Mouse (Mus musculus) heart, embryonic 12.5 days (tissue): ENCODE results near the gene Git2. TPM values are rescaled to one million over a fixed set of nuclear protein-coding genes. Genes with fewer than 3 reads are reported as not detected.

Source experiments
- ATAC-seq: fragments of 200-750 bp; cut with Nextera tagmentation; 2 replicates; pipeline ENCODE4 v1.8.0; 2017; ENCODE audit warnings: moderate TSS enrichment, moderate library complexity; ENCODE audit not compliant: insufficient number of reproducible peaks, low FRiP score
- H3K27ac ChIP-seq: fragments of 300-500 bp; sonication (generic); 2 replicates; pipeline ENCODE4 v1.5.1; 2016; ENCODE audit warnings: mild to moderate bottlenecking, moderate library complexity; ENCODE audit not compliant: poor library complexity, severe bottlenecking
- H3K27me3 ChIP-seq: fragments of 300-500 bp; sonication (generic); replicated peaks from 2 replicates; pipeline ENCODE4 v1.6.1; 2016; ENCODE audit warnings: mild to moderate bottlenecking, moderate library complexity
- H3K36me3 ChIP-seq: fragments of 300-500 bp; sonication (generic); 2 replicates; pipeline ENCODE4 v1.6.1; 2016; ENCODE audit warnings: mild to moderate bottlenecking, moderate library complexity
- H3K4me1 ChIP-seq: fragments of 300-500 bp; sonication (generic); replicated peaks from 2 replicates; pipeline ENCODE4 v1.6.1; 2016; ENCODE audit warnings: mild to moderate bottlenecking
- H3K4me2 ChIP-seq: fragments of 300-500 bp; sonication (generic); 2 replicates; pipeline ENCODE4 v1.6.1; 2016; ENCODE audit warnings: mild to moderate bottlenecking, moderate library complexity
- H3K4me3 ChIP-seq: fragments of 300-500 bp; sonication (generic); 2 replicates; pipeline ENCODE4 v1.5.1; 2016; ENCODE audit warnings: mild to moderate bottlenecking
- H3K9ac ChIP-seq: fragments of 300-500 bp; sonication (generic); 2 replicates; pipeline ENCODE4 v1.6.1; 2016; ENCODE audit warnings: mild to moderate bottlenecking, moderate library complexity
- H3K9me3 ChIP-seq: fragments of 300-500 bp; sonication (generic); replicated peaks from 2 replicates; pipeline ENCODE4 v1.6.1; 2016; ENCODE audit warnings: mild to moderate bottlenecking, moderate library complexity
- WGBS: fragments of 180-500 bp; shearing (Covaris S2); methylation state at CpG from one replicate; pipeline ENCODE4 v1.1.7; 2016; 5-methylcytosine and 5-hydroxymethylcytosine counted together
- polyA plus RNA-seq: library from polyadenylated mRNA; unstranded; fragments of >200 nt; fragmentation: Nextera tagmentation; extraction: Ambion mirVana; gene quantifications from 2 replicates; pipeline ENCODE4 v1.2.1, GENCODE M21; 2016

Gene Git2
- polyA plus RNA-seq, 1 experiment from 2014 or later, result 36.4 TPM

GRCm38 (mm10) chr5:114742572-114742971, 32.7 kb downstream of the Git2 start:
- peaks cover 74% of the 10 kb centered on the region for H3K36me3 ChIP-seq

DNA sequence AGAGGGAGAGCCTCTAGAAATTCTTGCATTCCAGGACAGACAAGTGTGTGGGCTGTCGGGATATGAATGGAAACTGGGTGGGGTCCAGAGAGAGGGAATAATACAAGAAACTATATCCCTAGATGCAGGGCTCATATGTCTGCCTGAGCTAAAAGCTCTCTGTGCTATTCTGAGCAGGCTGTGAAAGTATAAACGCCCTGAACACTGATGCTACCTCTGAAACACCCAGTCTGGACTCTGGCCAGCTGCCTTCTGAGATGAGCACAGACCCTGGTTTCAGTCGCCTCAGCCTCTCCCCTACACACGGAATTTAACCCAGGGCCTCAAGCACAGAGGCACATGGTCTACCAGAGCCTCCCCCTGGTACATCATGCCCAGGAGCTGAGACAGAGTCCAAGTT, 34.7 kb downstream of the Git2 start:
- Histone ChIP-seq H3K27me3 (no peaks in the 10 kb centered on the region), H3K4me1 (peaks cover 42% of the 10 kb centered on the region), H3K9me3 (no peaks in the 10 kb centered on the region), H3K4me3 (no peak overlapping the region), H3K27ac (peak overlapping the region; percentile 24; the same call in 1 of the 2 replicates), H3K36me3 (peaks cover 88% of the 10 kb centered on the region), H3K4me2 (no peak overlapping the region), H3K9ac (no peak overlapping the region)
- 55% methylated on average over 4 of the region's 4 CpGs for WGBS
- ATAC-seq, result no peak

More at GRCm38 (mm10) chr5:114742572-114742971, 32.7 kb downstream of the Git2 start:
- WGBS, result 95% methylated on average over 10 of the region's 10 CpGs
- no peaks in the 10 kb centered on the region for H3K27me3 ChIP-seq
- no peak overlapping the region for H3K9ac ChIP-seq
- peaks cover 41% of the 10 kb centered on the region for H3K4me1 ChIP-seq
- no peaks in the 10 kb centered on the region for H3K9me3 ChIP-seq
- H3K4me2 ChIP-seq, result no peak overlapping the region
- no peak overlapping the region for H3K4me3 ChIP-seq
- H3K27ac ChIP-seq, result no peak overlapping the region
- no peak for ATAC-seq

DNA sequence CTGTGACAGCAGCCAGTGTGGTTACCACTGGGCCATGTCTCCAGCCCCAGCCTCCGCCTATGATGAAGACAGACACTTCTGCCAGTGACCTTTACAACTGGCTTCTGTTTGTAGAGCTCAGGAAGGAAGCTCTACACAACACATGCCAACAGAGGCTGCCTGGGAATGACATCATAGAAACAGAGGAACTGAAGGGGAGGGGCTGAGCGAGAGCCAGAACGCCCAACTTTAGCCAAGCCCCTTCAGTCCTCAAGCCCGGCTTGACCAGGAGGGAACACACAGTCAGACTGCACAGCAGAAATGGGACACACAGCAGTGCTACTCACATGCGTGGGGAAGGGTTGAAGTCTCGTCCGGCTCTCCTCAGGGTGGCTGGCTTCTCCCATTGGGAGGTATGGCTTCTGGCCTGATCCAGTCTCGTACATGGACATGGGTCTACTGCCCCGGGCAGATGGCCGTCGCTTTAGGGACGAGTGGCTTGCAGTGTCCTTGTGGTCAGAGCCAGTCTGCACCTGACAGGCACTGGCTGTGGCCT, 36.5 kb downstream of the Git2 start:
- Histone ChIP-seq H3K36me3 (peaks cover 86% of the 10 kb centered on the region), H3K4me2 (no peak overlapping the region), H3K27me3 (no peaks in the 10 kb centered on the region), H3K27ac (peak overlapping the region; percentile 37; the same call in 1 of the 2 replicates), H3K9ac (no peak overlapping the region), H3K9me3 (no peaks in the 10 kb centered on the region), H3K4me1 (peaks cover 34% of the 10 kb centered on the region), H3K4me3 (no peak overlapping the region)
- peak; percentile 56; the same call in 1 of the 2 replicates for ATAC-seq
- WGBS, result 73% methylated on average over 12 of the region's 12 CpGs

GRCm38 (mm10) chr5:114737090-114737887, 38.0 kb downstream of the Git2 start:
- 77% methylated on average over 21 of the region's 21 CpGs for WGBS
- Histone ChIP-seq H3K4me3 (no peak overlapping the region), H3K27ac (no peak overlapping the region), H3K36me3 (peaks cover 86% of the 10 kb centered on the region), H3K9me3 (no peaks in the 10 kb centered on the region), H3K27me3 (no peaks in the 10 kb centered on the region), H3K4me1 (peaks cover 24% of the 10 kb centered on the region), H3K9ac (no peak overlapping the region), H3K4me2 (no peak overlapping the region)
- no peak for ATAC-seq

GRCm38 (mm10) chr5:114733606-114734005, 41.7 kb downstream of the Git2 start:
- H3K9ac ChIP-seq, result no peak overlapping the region
- no peak overlapping the region for H3K4me2 ChIP-seq
- H3K27ac ChIP-seq, result no peak overlapping the region
- no peaks in the 10 kb centered on the region for H3K9me3 ChIP-seq
- H3K4me1 ChIP-seq, result peaks cover 9% of the 10 kb centered on the region
- 94% methylated on average over 15 of the region's 15 CpGs for WGBS
- no peak overlapping the region for H3K4me3 ChIP-seq
- no peak for ATAC-seq
- no peaks in the 10 kb centered on the region for H3K27me3 ChIP-seq
- H3K36me3 ChIP-seq, result peaks cover 92% of the 10 kb centered on the region

GRCm38 (mm10) chr5:114731969-114732368, 43.3 kb downstream of the Git2 start:
- H3K9me3 ChIP-seq, result no peaks in the 10 kb centered on the region
- peaks cover 93% of the 10 kb centered on the region for H3K36me3 ChIP-seq
- 0 out of 2 replicates have a peak, but pooled peaks cover under 1% of the 10 kb centered on the region for H3K4me1 ChIP-seq
- WGBS, result 91% methylated on average over 15 of the region's 15 CpGs
- H3K27me3 ChIP-seq, result no peaks in the 10 kb centered on the region
- no peak overlapping the region for H3K9ac ChIP-seq
- H3K27ac ChIP-seq, result no peak overlapping the region
- no peak overlapping the region for H3K4me2 ChIP-seq
- no peak overlapping the region for H3K4me3 ChIP-seq
- no peak for ATAC-seq

- no peaks in the 10 kb centered on the region for H3K4me1 ChIP-seq
- no peaks in the 10 kb centered on the region for H3K27me3 ChIP-seq
- no peak overlapping the region for H3K9ac ChIP-seq
- H3K36me3 ChIP-seq, result peaks cover 89% of the 10 kb centered on the region
- WGBS, result 62% methylated on average over 6 of the region's 6 CpGs
- no peak for ATAC-seq
- no peaks in the 10 kb centered on the region for H3K9me3 ChIP-seq
- H3K4me3 ChIP-seq, result no peak overlapping the region
- H3K4me2 ChIP-seq, result no peak overlapping the region
- H3K27ac ChIP-seq, result no peak overlapping the region
Measured at GRCm38 (mm10) chr5:114731498-114731897, 43.8 kb downstream of the Git2 start.

- H3K4me2 ChIP-seq, result no peak overlapping the region
- H3K27ac ChIP-seq, result no peak overlapping the region
- 75% methylated on average over 10 of the region's 10 CpGs for WGBS
- peaks cover 89% of the 10 kb centered on the region for H3K36me3 ChIP-seq
- H3K9me3 ChIP-seq, result no peaks in the 10 kb centered on the region
- no peaks in the 10 kb centered on the region for H3K27me3 ChIP-seq
- no peak overlapping the region for H3K9ac ChIP-seq
- H3K4me1 ChIP-seq, result no peaks in the 10 kb centered on the region
- no peak overlapping the region for H3K4me3 ChIP-seq
- no peak for ATAC-seq
Measured at GRCm38 (mm10) chr5:114730129-114730528, 45.2 kb downstream of the Git2 start.

DNA sequence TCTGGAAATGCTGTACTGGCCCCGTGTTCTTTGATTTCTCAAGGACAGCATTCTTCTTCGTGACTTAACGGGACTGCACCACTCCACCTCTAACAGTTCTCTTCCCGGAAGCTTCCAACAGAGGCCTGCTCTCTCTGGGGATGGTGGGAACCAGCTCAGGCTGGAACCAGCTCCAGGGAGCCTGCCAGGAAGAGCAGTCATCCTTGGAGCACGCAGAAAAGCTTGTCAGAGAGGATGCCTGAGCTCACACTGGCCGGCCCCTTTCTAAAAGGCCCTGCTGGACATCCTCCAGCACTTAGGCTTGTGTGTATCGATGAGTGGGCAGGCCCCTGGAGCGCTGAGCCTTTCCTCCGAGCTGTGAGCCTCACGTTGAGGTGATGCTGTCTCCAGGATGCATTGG, 47.2 kb downstream of the Git2 start:
- no peak for ATAC-seq
- no peak overlapping the region for H3K4me2 ChIP-seq
- peaks cover 81% of the 10 kb centered on the region for H3K36me3 ChIP-seq
- no peak overlapping the region for H3K9ac ChIP-seq
- no peak overlapping the region for H3K27ac ChIP-seq
- no peak overlapping the region for H3K4me3 ChIP-seq
- peaks cover 8% of the 10 kb centered on the region for H3K9me3 ChIP-seq
- H3K4me1 ChIP-seq, result no peaks in the 10 kb centered on the region
- 83% methylated on average over 10 of the region's 10 CpGs for WGBS
- no peaks in the 10 kb centered on the region for H3K27me3 ChIP-seq

GRCm38 (mm10) chr5:114722846-114723245, 52.5 kb downstream of the Git2 start:
- WGBS, result 93% methylated on average over 13 of the region's 13 CpGs
- no peak overlapping the region for H3K4me3 ChIP-seq
- ATAC-seq, result no peak
- no peaks in the 10 kb centered on the region for H3K27me3 ChIP-seq
- H3K4me2 ChIP-seq, result no peak overlapping the region
- H3K9me3 ChIP-seq, result peaks cover 8% of the 10 kb centered on the region
- H3K4me1 ChIP-seq, result no peaks in the 10 kb centered on the region
- no peak overlapping the region for H3K27ac ChIP-seq
- H3K36me3 ChIP-seq, result peaks cover 82% of the 10 kb centered on the region
- H3K9ac ChIP-seq, result no peak overlapping the region

GRCm38 (mm10) chr5:114721969-114722368, 53.3 kb downstream of the Git2 start:
- Histone ChIP-seq H3K4me2 (no peak overlapping the region), H3K36me3 (peaks cover 82% of the 10 kb centered on the region), H3K4me1 (no peaks in the 10 kb centered on the region), H3K27me3 (no peaks in the 10 kb centered on the region), H3K9ac (no peak overlapping the region), H3K4me3 (no peak overlapping the region), H3K9me3 (peaks cover 8% of the 10 kb centered on the region), H3K27ac (no peak overlapping the region)
- 81% methylated on average over 10 of the region's 10 CpGs for WGBS
- ATAC-seq, result no peak
